Mouse (Mus musculus): ENCODE data around the gene Mrpl4. TPM values are rescaled to one million over a fixed set of nuclear protein-coding genes. Genes with fewer than 3 reads are reported as not detected.

The Mrpl4 gene
- polyA plus RNA-seq, 2 experiments = 36.7 to 61.3 TPM

GRCm38 (mm10) chr9:21022726-21023125 is 20.2 kb downstream of the Mrpl4 start:
- Histone ChIP-seq H3K9ac (replicated peaks) (no peak overlapping the region), H3K4me2 (ENCODE audit: low read depth) (no peak overlapping the region), H3K4me3 (ENCODE audit: insufficient read depth in 1 of 2, low read depth in 2 of 2, low read length in 2 of 2) (no peak overlapping the region), H3K4me1 (replicated peaks; ENCODE audit: control insufficient read depth in 2 of 2, insufficient read depth in 2 of 2, low read length in 1 of 2) (peaks cover 3 to 5% of the 10 kb centered on the region in 2 experiments), H3K27me3 (ENCODE audit: control insufficient read depth, insufficient read depth, low read length) (no peaks in the 10 kb centered on the region; the same call in 1 of the 2 replicates), H3K36me3 (replicated peaks; ENCODE audit: control insufficient read depth, insufficient read depth, low read depth) (no peaks in the 10 kb centered on the region), H3K27ac (no peak overlapping the region), H3K9me3 (ENCODE audit: control insufficient read depth, low read length) (no peaks in the 10 kb centered on the region)
- WGBS (ENCODE audit: insufficient replicate concordance) = 68% methylated on average over 1 of the region's 1 CpGs
- ATAC-seq (ENCODE audit: insufficient read depth) (no peak), DNase-seq (ENCODE audit: low read depth in 3 of 3, low spot score in 3 of 3) (no peak)
- TF ChIP-seq EP300 (IDR thresholded peaks at IDR 0.05; ENCODE audit: low read depth) = no peak
- TF ChIP-seq CTCF (IDR thresholded peaks at IDR 0.05; ENCODE audit: low read depth) = peak; percentile 41

GRCm38 (mm10) chr9:21025258-21025810 is 22.8 kb downstream of the Mrpl4 start:
- ATAC-seq (ENCODE audit: insufficient read depth) (no peak), DNase-seq (ENCODE audit: low read depth in 3 of 3, low spot score in 3 of 3) (no peak)
- TF ChIP-seq EP300 (IDR thresholded peaks at IDR 0.05; ENCODE audit: low read depth) (no peak), CTCF (IDR thresholded peaks at IDR 0.05; ENCODE audit: low read depth) (no peak)
- WGBS (ENCODE audit: insufficient replicate concordance) = 80% methylated on average over 19 of the region's 19 CpGs
- Histone ChIP-seq H3K36me3 (replicated peaks; ENCODE audit: control insufficient read depth, insufficient read depth, low read depth) (no peaks in the 10 kb centered on the region), H3K4me1 (replicated peaks; ENCODE audit: control insufficient read depth in 2 of 2, insufficient read depth in 2 of 2, low read length in 1 of 2) (peaks cover 15 to 17% of the 10 kb centered on the region in 2 experiments), H3K27me3 (ENCODE audit: control insufficient read depth, insufficient read depth, low read length) (no peaks in the 10 kb centered on the region), H3K9me3 (ENCODE audit: control insufficient read depth, low read length) (no peaks in the 10 kb centered on the region), H3K4me2 (ENCODE audit: low read depth) (no peak overlapping the region), H3K9ac (replicated peaks) (no peak overlapping the region), H3K27ac (no peak overlapping the region), H3K4me3 (ENCODE audit: insufficient read depth in 1 of 2, low read depth in 2 of 2, low read length in 2 of 2) (no peak overlapping the region)

- WGBS (ENCODE audit: insufficient replicate concordance) = 84% methylated on average over 12 of the region's 12 CpGs
These were observed 24.3 kb downstream of the Mrpl4 start for GRCm38 (mm10) chr9:21026849-21027248.

GRCm38 (mm10) chr9:21027774-21028290 is 25.3 kb downstream of the Mrpl4 start:
- Histone ChIP-seq H3K36me3 (replicated peaks; ENCODE audit: control insufficient read depth, insufficient read depth, low read depth) (no peaks in the 10 kb centered on the region), H3K4me3 (ENCODE audit: insufficient read depth in 1 of 2, low read depth in 2 of 2, low read length in 2 of 2) (no peak overlapping the region), H3K27ac (peak overlapping the region; percentile 91), H3K9ac (replicated peaks) (no peak overlapping the region), H3K9me3 (ENCODE audit: control insufficient read depth, low read length) (no peaks in the 10 kb centered on the region), H3K4me2 (ENCODE audit: low read depth) (no peak overlapping the region; the same call in 1 of the 2 replicates), H3K4me1 (replicated peaks; ENCODE audit: control insufficient read depth in 2 of 2, insufficient read depth in 2 of 2, low read length in 1 of 2) (peaks cover 28 to 30% of the 10 kb centered on the region in 2 experiments), H3K27me3 (ENCODE audit: control insufficient read depth, insufficient read depth, low read length) (peaks cover 11% of the 10 kb centered on the region)
- no peak for ATAC-seq (ENCODE audit: insufficient read depth)
- 72% methylated on average over 8 of the region's 8 CpGs for WGBS (ENCODE audit: insufficient replicate concordance)
- no peak for DNase-seq (ENCODE audit: low read depth in 3 of 3, low spot score in 3 of 3)
- no peak for TF ChIP-seq CTCF (IDR thresholded peaks at IDR 0.05; ENCODE audit: low read depth)

More at GRCm38 (mm10) chr9:21026849-21027248, 24.3 kb downstream of the Mrpl4 start:
- Histone ChIP-seq H3K9me3 (ENCODE audit: control insufficient read depth, low read length) (no peaks in the 10 kb centered on the region), H3K4me2 (ENCODE audit: low read depth) (no peak overlapping the region), H3K36me3 (replicated peaks; ENCODE audit: control insufficient read depth, insufficient read depth, low read depth) (no peaks in the 10 kb centered on the region), H3K27me3 (ENCODE audit: control insufficient read depth, insufficient read depth, low read length) (peaks cover under 1% of the 10 kb centered on the region), H3K4me3 (ENCODE audit: insufficient read depth in 1 of 2, low read depth in 2 of 2, low read length in 2 of 2) (no peak overlapping the region), H3K9ac (replicated peaks) (no peak overlapping the region), H3K4me1 (replicated peaks; ENCODE audit: control insufficient read depth in 2 of 2, insufficient read depth in 2 of 2, low read length in 1 of 2) (peaks cover 20 to 21% of the 10 kb centered on the region in 2 experiments), H3K27ac (peak overlapping the region; percentile 23; the same call in 1 of the 2 replicates)
- no peak for ATAC-seq (ENCODE audit: insufficient read depth)
- TF ChIP-seq EP300 (IDR thresholded peaks at IDR 0.05; ENCODE audit: low read depth) (no peak), CTCF (IDR thresholded peaks at IDR 0.05; ENCODE audit: low read depth) (no peak)
- DNase-seq (ENCODE audit: low read depth in 3 of 3, low spot score in 3 of 3) = no peak

- H3K27me3 ChIP-seq (ENCODE audit: control insufficient read depth, insufficient read depth, low read length) = peaks cover 17% of the 10 kb centered on the region
- no peak for ATAC-seq (ENCODE audit: insufficient read depth)
- H3K27ac ChIP-seq = peak overlapping the region; percentile 91
- peak overlapping the region; percentile 100 for H3K4me2 ChIP-seq (ENCODE audit: low read depth)
- H3K9ac ChIP-seq (replicated peaks) = peak overlapping the region; percentile 95
- peaks cover 30 to 32% of the 10 kb centered on the region in 2 experiments for H3K4me1 ChIP-seq (replicated peaks; ENCODE audit: control insufficient read depth in 2 of 2, insufficient read depth in 2 of 2, low read length in 1 of 2)
- H3K4me3 ChIP-seq (ENCODE audit: insufficient read depth in 1 of 2, low read depth in 2 of 2, low read length in 2 of 2) = peak overlapping the region; percentile 16 to 67; a peak in 3 of 4 replicates
- TF ChIP-seq CTCF (IDR thresholded peaks at IDR 0.05; ENCODE audit: low read depth) (no peak), EP300 (IDR thresholded peaks at IDR 0.05; ENCODE audit: low read depth) (no peak)
- H3K36me3 ChIP-seq (replicated peaks; ENCODE audit: control insufficient read depth, insufficient read depth, low read depth) = no peaks in the 10 kb centered on the region
- DNase-seq (ENCODE audit: low read depth in 3 of 3, low spot score in 3 of 3) = peak in 1 of 3 experiments; percentile 39
- 44% methylated on average over 6 of the region's 6 CpGs for WGBS (ENCODE audit: insufficient replicate concordance)
- H3K9me3 ChIP-seq (ENCODE audit: control insufficient read depth, low read length) = no peaks in the 10 kb centered on the region
These were observed 26.1 kb downstream of the Mrpl4 start for GRCm38 (mm10) chr9:21028560-21029110.
